Mouse (Mus musculus) kidney, adult 2 months (tissue): ENCODE measurements at regions not wholly inside any gene's neighbourhood (a gene's known extent, or its start where the extent isn't known, plus 50 kb on each side); places are given as distances from the start of the nearest gene placed in this dataset.

Experiments used
- CTCF ChIP-seq: fragments of 200-500 bp; conservative IDR thresholded peaks from 2 replicates; pipeline ENCODE4 v1.5.1; 2011; ENCODE audit warnings: low read depth, mild to moderate bottlenecking, control low read depth, low read length, moderate library complexity, mixed read lengths; ENCODE audit not compliant: insufficient read depth, insufficient read length
- POLR2A ChIP-seq: fragments of 200-500 bp; IDR thresholded peaks from one replicate; pipeline ENCODE4 v1.6.1; 2011; ENCODE audit warnings: low read depth, low read length, control low read depth

- TF ChIP-seq POLR2A (no peak), CTCF (no peak)
Observed at GRCm38 (mm10) chrX:109587360-109587759, 390.8 kb downstream of the Gm6377 start.
